Mouse (Mus musculus): ENCODE results near the gene Gm20388. TPM values are rescaled to one million over a fixed set of nuclear protein-coding genes. Genes with fewer than 3 reads are reported as not detected.

Gm20388 gene
- polyA plus RNA-seq, 1 experiment, result 28.1 TPM

DNA sequence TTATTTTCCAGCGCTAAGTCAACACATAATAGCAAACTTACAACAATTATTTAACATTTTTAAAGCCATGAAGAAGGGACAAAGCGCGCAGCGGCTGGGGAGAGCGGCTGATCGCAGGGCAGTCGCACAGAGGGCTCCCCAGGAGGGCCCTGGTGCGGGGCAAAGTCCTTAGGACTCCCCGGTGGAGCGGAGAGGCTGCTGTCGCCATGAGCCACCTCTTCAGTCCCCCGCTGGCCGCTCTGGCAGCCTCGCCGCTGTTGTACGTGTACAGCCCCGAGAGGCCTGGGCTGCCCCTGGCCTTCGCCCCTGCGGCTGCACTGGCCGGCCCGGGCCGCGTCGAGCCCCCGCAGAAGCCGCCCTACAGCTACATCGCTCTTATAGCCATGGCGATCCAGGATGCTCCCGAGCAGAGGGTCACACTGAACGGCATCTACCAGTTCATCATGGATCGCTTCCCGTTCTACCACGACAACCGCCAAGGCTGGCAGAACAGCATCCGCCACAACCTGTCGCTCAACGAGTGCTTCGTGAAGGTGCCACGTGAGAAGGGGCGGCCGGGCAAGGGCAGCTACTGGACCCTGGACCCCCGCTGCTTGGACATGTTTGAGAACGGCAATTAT, 1217.2 kb downstream of the Gm20388 start, which contains the start of gene Foxl1:
Foxl1 (plus strand) TSS at position 185 of the 620 bp plus-strand sequence.
- peaks cover 26% of the 10 kb centered on the region for H3K27me3 ChIP-seq (ENCODE audit: control insufficient read depth, insufficient read depth, low read length, poor library complexity, severe bottlenecking)
- H3K9me3 ChIP-seq (replicated peaks; ENCODE audit: control insufficient read depth, insufficient read depth, low read length, poor library complexity, severe bottlenecking), result peaks cover 3% of the 10 kb centered on the region; the same call in 1 of the 2 replicates
- peak within 1 kb of the TSS; percentile 16; the same call in 1 of the 2 replicates for H3K9ac ChIP-seq (ENCODE audit: low read depth, poor library complexity, severe bottlenecking)
- H3K4me1 ChIP-seq (ENCODE audit: control insufficient read depth, insufficient read depth, low read length), result peaks cover 2% of the 10 kb centered on the region
- peak within 1 kb of the TSS; percentile 31 for H3K4me3 ChIP-seq (ENCODE audit: low read depth, low read length)
- H3K27ac ChIP-seq (ENCODE audit: insufficient read depth, low read length), result no peak within 1 kb of the TSS
- H3K36me3 ChIP-seq (ENCODE audit: control insufficient read depth, insufficient read depth, low read length, poor library complexity, severe bottlenecking), result no peaks in the 10 kb centered on the region
- no peak for TF ChIP-seq EP300 (IDR thresholded peaks at IDR 0.05; ENCODE audit: insufficient read depth, low read depth, low read length)
- no peak for TF ChIP-seq CTCF (IDR thresholded peaks at IDR 0.05; ENCODE audit: low read depth, low read length)
- no peak for TF ChIP-seq POLR2A (IDR thresholded peaks at IDR 0.05; ENCODE audit: insufficient read depth, low read length)

DNA sequence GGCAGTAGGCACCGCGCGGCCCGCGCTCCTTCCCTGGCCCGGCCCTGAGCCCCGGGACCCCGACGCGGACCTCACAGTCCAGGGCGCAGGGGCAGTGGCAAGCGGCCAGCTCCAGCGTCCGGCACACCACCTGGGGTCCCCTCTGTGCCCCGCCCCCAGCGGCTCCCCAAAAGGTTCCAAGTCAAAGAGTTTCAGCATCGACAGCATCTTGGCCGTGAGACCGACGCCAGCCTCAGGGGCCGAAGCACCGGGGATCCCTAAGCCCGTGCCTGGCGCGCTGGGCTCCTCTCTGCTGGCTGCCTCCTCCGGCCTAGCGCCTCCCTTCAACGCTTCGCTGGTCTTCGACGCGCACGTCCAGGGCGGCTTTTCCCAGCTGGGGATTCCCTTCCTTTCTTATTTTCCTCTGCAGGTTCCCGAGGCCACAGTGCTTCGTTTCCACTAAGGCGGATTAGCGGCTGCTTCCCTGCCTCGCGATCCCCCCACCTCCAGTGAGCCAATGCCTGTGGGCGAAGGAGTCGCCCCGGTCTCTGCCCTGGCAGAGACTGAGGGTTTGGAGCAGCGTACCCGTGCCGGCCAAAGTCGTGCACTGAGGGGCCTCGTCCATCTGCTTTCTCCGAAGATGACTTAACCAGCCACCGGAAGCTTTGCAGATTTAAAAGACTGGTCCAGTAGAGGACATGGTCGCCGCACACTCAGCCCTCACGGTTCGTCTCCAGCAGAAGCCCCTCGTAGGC, 1218.1 kb downstream of the Gm20388 start:
- Histone ChIP-seq H3K4me1 (ENCODE audit: control insufficient read depth, insufficient read depth, low read length) (peaks cover 2% of the 10 kb centered on the region), H3K4me3 (ENCODE audit: low read depth, low read length) (peak overlapping the region; percentile 31), H3K27ac (ENCODE audit: insufficient read depth, low read length) (no peak overlapping the region), H3K9me3 (replicated peaks; ENCODE audit: control insufficient read depth, insufficient read depth, low read length, poor library complexity, severe bottlenecking) (no peaks in the 10 kb centered on the region), H3K36me3 (ENCODE audit: control insufficient read depth, insufficient read depth, low read length, poor library complexity, severe bottlenecking) (no peaks in the 10 kb centered on the region), H3K27me3 (ENCODE audit: control insufficient read depth, insufficient read depth, low read length, poor library complexity, severe bottlenecking) (peaks cover 24% of the 10 kb centered on the region), H3K9ac (ENCODE audit: low read depth, poor library complexity, severe bottlenecking) (peak overlapping the region; percentile 16; the same call in 1 of the 2 replicates)
- no peak for TF ChIP-seq POLR2A (IDR thresholded peaks at IDR 0.05; ENCODE audit: insufficient read depth, low read length)
- TF ChIP-seq EP300 (IDR thresholded peaks at IDR 0.05; ENCODE audit: insufficient read depth, low read depth, low read length), result no peak
- TF ChIP-seq CTCF (IDR thresholded peaks at IDR 0.05; ENCODE audit: low read depth, low read length), result no peak

DNA sequence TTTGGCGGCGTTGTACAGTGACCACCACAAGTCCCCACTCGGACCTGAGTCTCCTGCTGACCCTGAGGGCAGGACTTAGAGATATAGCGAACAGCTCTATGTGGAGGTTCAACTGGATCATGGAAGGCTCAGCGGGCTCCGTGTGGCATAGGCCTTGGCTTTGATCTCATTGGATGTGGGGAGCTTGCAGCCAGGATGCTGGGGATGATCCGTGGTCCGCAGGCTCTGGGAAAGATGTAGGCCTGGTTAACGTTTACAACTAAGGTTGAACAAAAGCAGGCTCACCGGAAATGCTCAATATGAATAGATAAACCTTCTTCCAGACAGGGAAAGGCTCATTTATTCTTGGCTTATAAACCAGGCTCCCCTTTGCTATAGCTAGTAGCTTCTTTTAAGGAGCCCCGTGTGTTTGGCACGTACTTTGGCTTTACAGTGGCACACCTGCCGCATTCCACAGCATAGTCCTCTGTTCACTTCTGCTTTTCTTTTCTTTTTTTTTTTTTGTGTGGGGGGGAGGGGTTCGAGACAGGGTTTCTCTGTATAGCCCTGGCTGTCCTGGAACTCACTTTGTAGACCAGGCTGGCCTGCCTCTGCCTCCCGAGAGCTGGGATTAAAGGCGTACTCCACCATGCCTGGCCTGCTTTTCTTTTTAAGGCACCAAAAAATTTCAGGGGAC, 1218.8 kb downstream of the Gm20388 start:
- H3K27me3 ChIP-seq (ENCODE audit: control insufficient read depth, insufficient read depth, low read length, poor library complexity, severe bottlenecking), result peaks cover 24% of the 10 kb centered on the region
- no peaks in the 10 kb centered on the region for H3K36me3 ChIP-seq (ENCODE audit: control insufficient read depth, insufficient read depth, low read length, poor library complexity, severe bottlenecking)
- TF ChIP-seq POLR2A (IDR thresholded peaks at IDR 0.05; ENCODE audit: insufficient read depth, low read length) (no peak), CTCF (IDR thresholded peaks at IDR 0.05; ENCODE audit: low read depth, low read length) (no peak), EP300 (IDR thresholded peaks at IDR 0.05; ENCODE audit: insufficient read depth, low read depth, low read length) (no peak)
- H3K9me3 ChIP-seq (replicated peaks; ENCODE audit: control insufficient read depth, insufficient read depth, low read length, poor library complexity, severe bottlenecking), result no peaks in the 10 kb centered on the region
- no peak overlapping the region for H3K9ac ChIP-seq (ENCODE audit: low read depth, poor library complexity, severe bottlenecking)
- H3K4me3 ChIP-seq (ENCODE audit: low read depth, low read length), result no peak overlapping the region
- H3K27ac ChIP-seq (ENCODE audit: insufficient read depth, low read length), result no peak overlapping the region
- H3K4me1 ChIP-seq (ENCODE audit: control insufficient read depth, insufficient read depth, low read length), result peaks cover 2% of the 10 kb centered on the region

DNA sequence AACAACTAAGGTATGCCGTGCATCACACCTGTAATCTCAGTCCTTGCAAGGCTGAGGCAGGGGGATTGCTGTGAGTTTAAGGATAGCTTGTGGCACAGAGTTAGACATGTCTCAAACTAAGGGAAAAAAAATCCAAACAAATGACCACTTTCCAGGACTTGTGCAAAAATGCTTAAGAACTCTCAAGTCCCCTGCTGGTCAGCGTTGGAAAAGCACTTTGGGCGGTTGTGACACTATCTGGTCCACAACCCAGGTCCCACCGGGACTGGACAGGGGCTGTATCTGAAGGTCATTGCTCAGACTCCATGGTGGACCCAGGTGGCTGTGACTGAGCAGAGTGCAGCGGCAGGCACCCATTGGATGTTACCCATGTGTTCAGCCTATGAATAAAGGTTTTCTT, 1219.9 kb downstream of the Gm20388 start:
- peaks cover 24% of the 10 kb centered on the region for H3K27me3 ChIP-seq (ENCODE audit: control insufficient read depth, insufficient read depth, low read length, poor library complexity, severe bottlenecking)
- no peaks in the 10 kb centered on the region for H3K36me3 ChIP-seq (ENCODE audit: control insufficient read depth, insufficient read depth, low read length, poor library complexity, severe bottlenecking)
- no peaks in the 10 kb centered on the region for H3K4me1 ChIP-seq (ENCODE audit: control insufficient read depth, insufficient read depth, low read length)
- H3K27ac ChIP-seq (ENCODE audit: insufficient read depth, low read length), result no peak overlapping the region
- no peak overlapping the region for H3K9ac ChIP-seq (ENCODE audit: low read depth, poor library complexity, severe bottlenecking)
- H3K4me3 ChIP-seq (ENCODE audit: low read depth, low read length), result no peak overlapping the region
- TF ChIP-seq CTCF (IDR thresholded peaks at IDR 0.05; ENCODE audit: low read depth, low read length), result peak; percentile 17
- no peak for TF ChIP-seq POLR2A (IDR thresholded peaks at IDR 0.05; ENCODE audit: insufficient read depth, low read length)
- no peaks in the 10 kb centered on the region for H3K9me3 ChIP-seq (replicated peaks; ENCODE audit: control insufficient read depth, insufficient read depth, low read length, poor library complexity, severe bottlenecking)

DNA sequence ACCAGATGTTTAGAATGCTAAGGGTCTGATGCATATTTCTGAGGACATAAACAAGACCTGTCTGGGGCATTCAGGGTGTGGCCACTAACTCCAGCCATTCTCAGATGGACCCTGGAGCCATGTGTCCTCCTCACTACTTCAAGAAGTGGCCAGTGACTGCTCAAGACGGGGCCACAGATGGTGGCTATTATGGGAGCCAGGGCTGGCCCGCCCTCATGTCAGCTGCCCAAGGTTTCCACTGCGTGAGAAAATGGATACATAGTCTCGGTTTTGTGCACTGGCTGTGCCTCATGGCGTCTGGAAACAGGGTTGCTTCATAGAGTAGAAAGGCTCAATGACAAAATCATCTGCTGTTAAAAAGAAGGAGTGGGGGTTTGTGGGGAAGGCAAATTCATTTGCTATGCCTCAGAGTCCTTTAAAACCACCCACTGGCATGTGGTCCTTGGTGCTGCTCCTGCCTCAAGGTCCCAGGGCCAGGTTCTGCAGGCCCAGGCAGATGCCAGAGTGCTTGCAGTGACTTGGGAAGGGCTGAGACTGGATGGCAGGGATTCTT, 1222.4 kb downstream of the Gm20388 start:
- H3K36me3 ChIP-seq (ENCODE audit: control insufficient read depth, insufficient read depth, low read length, poor library complexity, severe bottlenecking), result no peaks in the 10 kb centered on the region
- H3K4me3 ChIP-seq (ENCODE audit: low read depth, low read length), result no peak overlapping the region
- no peaks in the 10 kb centered on the region for H3K4me1 ChIP-seq (ENCODE audit: control insufficient read depth, insufficient read depth, low read length)
- H3K9me3 ChIP-seq (replicated peaks; ENCODE audit: control insufficient read depth, insufficient read depth, low read length, poor library complexity, severe bottlenecking), result peaks cover 9% of the 10 kb centered on the region
- H3K9ac ChIP-seq (ENCODE audit: low read depth, poor library complexity, severe bottlenecking), result no peak overlapping the region
- TF ChIP-seq EP300 (IDR thresholded peaks at IDR 0.05; ENCODE audit: insufficient read depth, low read depth, low read length) (no peak), POLR2A (IDR thresholded peaks at IDR 0.05; ENCODE audit: insufficient read depth, low read length) (no peak), CTCF (IDR thresholded peaks at IDR 0.05; ENCODE audit: low read depth, low read length) (no peak)
- H3K27me3 ChIP-seq (ENCODE audit: control insufficient read depth, insufficient read depth, low read length, poor library complexity, severe bottlenecking), result peaks cover 7% of the 10 kb centered on the region
- no peak overlapping the region for H3K27ac ChIP-seq (ENCODE audit: insufficient read depth, low read length)

Measured in ES-Bruce4 (cell line).